In genomic region chr7:110060106-110060668, GRCm38 (mm10) we compare ENCODE assay signal across 8 mouse cellular contexts. TPM values are rescaled to one million over a fixed set of nuclear protein-coding genes. Genes with fewer than 3 reads are reported as not detected.
DNase-seq lines count a peak whose midpoint lies in the region; ATAC-seq and TF ChIP-seq lines count a peak whose summit lies in the region.

No protein-coding gene starts in this region.

- peak overlapping the region; percentile 98 for H3K27ac ChIP-seq in kidney, embryonic 16.5 days (ENCODE audit: low read length)
- peak overlapping the region; percentile 100 for H3K27ac ChIP-seq in hindbrain, embryonic 14.5 days

- H3ac ChIP-seq in myocyte (ENCODE audit: control insufficient read depth, insufficient read length): peak overlapping the region; percentile 74

- H3K27me3 ChIP-seq in kidney, embryonic 16.5 days (ENCODE audit: insufficient read depth, low read length): no peaks in the 10 kb centered on the region
- H3K27me3 ChIP-seq in hindbrain, embryonic 14.5 days (ENCODE audit: control insufficient read depth, insufficient read depth, low read length): no peaks in the 10 kb centered on the region
- H3K27me3 ChIP-seq in myocyte (ENCODE audit: control insufficient read depth, insufficient read depth, insufficient read length): no peaks in the 10 kb centered on the region

- H3K36me3 ChIP-seq in kidney, embryonic 16.5 days (ENCODE audit: insufficient read depth, low read length): peaks cover 5% of the 10 kb centered on the region; the same call in 1 of the 2 replicates
- peaks cover 15% of the 10 kb centered on the region for H3K36me3 ChIP-seq in hindbrain, embryonic 14.5 days (replicated peaks; ENCODE audit: control insufficient read depth, insufficient read depth)
- H3K36me3 ChIP-seq in myocyte (ENCODE audit: control insufficient read depth, insufficient read depth): peaks cover 24% of the 10 kb centered on the region

- ATAC-seq in kidney, embryonic 16.5 days (ENCODE audit: low FRiP score, low TSS enrichment): no peak
- ATAC-seq in hindbrain, embryonic 14.5 days (ENCODE audit: low FRiP score): no peak
- no peak for ATAC-seq in megakaryocyte progenitor cell, adult 5-6 weeks (replicated peaks; ENCODE audit: poor library complexity)

- H3K4me1 ChIP-seq in kidney, embryonic 16.5 days (ENCODE audit: insufficient read depth, low read length): peaks cover 16% of the 10 kb centered on the region
- H3K4me1 ChIP-seq in hindbrain, embryonic 14.5 days (replicated peaks; ENCODE audit: control insufficient read depth, insufficient read depth, low read length): peaks cover 18% of the 10 kb centered on the region

- TF ChIP-seq POLR2A in myocyte (IDR thresholded peaks at IDR 0.05; ENCODE audit: insufficient read length, low read depth): no peak

- no peak for DNase-seq in kidney, postnatal 14 days
- DNase-seq in c-Kit-positive CD71-positive TER-119-negative erythroid progenitor cells, embryonic 14.5 days (ENCODE audit: low read depth): peak; percentile 43
- DNase-seq in hindbrain, embryonic 14.5 days (ENCODE audit: low spot score): peak; percentile 45
- DNase-seq in ovary, postnatal 10 days (ENCODE audit: low spot score): no peak
- no peak for DNase-seq in spleen, postnatal 10 days (ENCODE audit: low spot score in 2 of 2)

- peak overlapping the region; percentile 83 for H3K4me2 ChIP-seq in kidney, embryonic 16.5 days (replicated peaks; ENCODE audit: low read depth, low read length)
- peak overlapping the region; percentile 63 for H3K4me2 ChIP-seq in hindbrain, embryonic 14.5 days (replicated peaks)
- H3K4me2 ChIP-seq in myocyte (ENCODE audit: low read depth): peak overlapping the region; percentile 72

- H3K79me2 ChIP-seq in myocyte (ENCODE audit: control insufficient read depth, insufficient read depth): peaks cover 34% of the 10 kb centered on the region

- H3K9me3 ChIP-seq in kidney, embryonic 16.5 days (ENCODE audit: low read length): no peaks in the 10 kb centered on the region
- no peaks in the 10 kb centered on the region for H3K9me3 ChIP-seq in hindbrain, embryonic 14.5 days (ENCODE audit: control insufficient read depth, low read length)

- H3K9ac ChIP-seq in kidney, embryonic 16.5 days (replicated peaks; ENCODE audit: low read length): peak overlapping the region; percentile 99
- H3K9ac ChIP-seq in hindbrain, embryonic 14.5 days: peak overlapping the region; percentile 99

- WGBS in kidney, embryonic 16.5 days: 11% methylated on average over 5 of the region's 5 CpGs
- WGBS in hindbrain, embryonic 14.5 days: 18% methylated on average over 5 of the region's 5 CpGs

- H3K4me3 ChIP-seq in kidney, embryonic 16.5 days (ENCODE audit: low read length): peak overlapping the region; percentile 74
- H3K4me3 ChIP-seq in hindbrain, embryonic 14.5 days (replicated peaks; ENCODE audit: low read length): peak overlapping the region; percentile 81
- H3K4me3 ChIP-seq in myocyte: peak overlapping the region; percentile 69

TF ChIP-seq in myocyte, 11 proteins besides CTCF, POLR2A, EP300 and RAD21:
- TF ChIP-seq MYOD1 (IDR thresholded peaks at IDR 0.05; ENCODE audit: control insufficient read depth in 1 of 3, insufficient read length in 2 of 3, low read depth in 2 of 3): no peak
- TF ChIP-seq MYOG (IDR thresholded peaks at IDR 0.05; ENCODE audit: control insufficient read depth in 1 of 3, insufficient read depth in 1 of 3, insufficient read length in 2 of 3, low read depth in 2 of 3): no peak
- peak; percentile 21 for TF ChIP-seq POLR2AphosphoS2 (IDR thresholded peaks at IDR 0.05; ENCODE audit: insufficient read length, low read depth)
- TF ChIP-seq CEBPB (IDR thresholded peaks at IDR 0.05; ENCODE audit: insufficient read depth, poor library complexity, severe bottlenecking): no peak
- TF ChIP-seq SRF (IDR thresholded peaks at IDR 0.05; ENCODE audit: control insufficient read depth, insufficient read length, low read depth): no peak

RNA-seq across cellular contexts. Expression of gene Zfp143, which starts 0.8 kb away (rescaled TPM):
- polyA plus RNA-seq in kidney, embryonic 16.5 days (2015; fragmentation: Nextera tagmentation; extraction: Ambion mirVana): 22.3 and 22.6 TPM in 2 replicates
- polyA plus RNA-seq in hindbrain, embryonic 14.5 days (2014; fragmentation: Nextera tagmentation; extraction: Ambion mirVana): 14.7 and 17.0 TPM in 2 replicates
- polyA plus RNA-seq in myocyte (2012; fragmentation: generic; extraction: Trizol): 6.4 TPM
- 20.8 and 28.5 TPM in 2 replicates for total RNA-seq in megakaryocyte progenitor cell, adult 5-6 weeks (2015)
- 29.6 and 36.6 TPM in 2 replicates for total RNA-seq in megakaryocyte progenitor cell, adult 5-6 weeks (2017)

RNA-seq across cellular contexts. Expression of gene Ipo7, which starts 42.1 kb away (rescaled TPM):
- 58.0 and 59.5 TPM in 2 replicates for polyA plus RNA-seq in kidney, embryonic 16.5 days (2015; fragmentation: Nextera tagmentation; extraction: Ambion mirVana)
- polyA plus RNA-seq in hindbrain, embryonic 14.5 days (2014; fragmentation: Nextera tagmentation; extraction: Ambion mirVana): 16.1 and 22.1 TPM in 2 replicates
- 28.3 TPM for polyA plus RNA-seq in myocyte (2012; fragmentation: generic; extraction: Trizol)
- 121 and 127 TPM in 2 replicates for total RNA-seq in megakaryocyte progenitor cell, adult 5-6 weeks (2015)
- total RNA-seq in megakaryocyte progenitor cell, adult 5-6 weeks (2017): 205 and 250 TPM in 2 replicates

Comparison
In these comparisons a context has a peak if more than half of its experiments do, and no peak if none do; other contexts are left out.
1. DNase-seq: peak in c-Kit-positive CD71-positive TER-119-negative erythroid progenitor cells, embryonic 14.5 days (single experiment) and hindbrain, embryonic 14.5 days (single experiment); none in kidney, postnatal 14 days (single experiment), ovary, postnatal 10 days (single experiment) and spleen, postnatal 10 days (0 of 2).
2. Peak in every context shown above with its lines, with median percentiles within 50 percentile points of each other: H3K4me2 ChIP-seq and H3K4me3 ChIP-seq.